Comparison of ENCODE assay signal across 10 mouse cellular contexts in genomic region chr19:46309651-46310305, GRCm38 (mm10). TPM values are rescaled to one million over a fixed set of nuclear protein-coding genes. Genes with fewer than 3 reads are reported as not detected.
A peak's percentile ranks its signal among the peaks of the same experiment; 100 is the strongest.
DNase-seq lines count a peak whose midpoint lies in the region; ATAC-seq lines count a peak whose summit lies in the region.
"Had no signal": no experiment of that assay in that cellular context is flagged by ENCODE, and none has a peak within 500 bp of the region (broad histone marks: within the 10 kb centered on the region; RNA-seq: fewer than 3 reads in every experiment).

No protein-coding gene starts in this region.

- H3K9ac ChIP-seq in forebrain, embryonic 15.5 days (replicated peaks): no peak overlapping the region
- peak overlapping the region; percentile 47; the same call in 1 of the 2 replicates for H3K9ac ChIP-seq in liver, embryonic 15.5 days

- no peak for DNase-seq in forebrain, embryonic 10.5 days (ENCODE audit: extremely low spot score, low spot score)
- peak; percentile 5 to 17 for DNase-seq in layer of hippocampus, postnatal 10 days (ENCODE audit: low spot score in 2 of 2)
- no peak for DNase-seq in layer of hippocampus, postnatal 14 days (ENCODE audit: low spot score in 2 of 2)
- DNase-seq in spleen, postnatal 4 days (ENCODE audit: low spot score in 2 of 2): peak; percentile 14 to 66
- no peak for DNase-seq in spleen, postnatal 36 days (ENCODE audit: low spot score in 2 of 2)
- DNase-seq in urinary bladder, postnatal 36 days (ENCODE audit: low spot score in 2 of 2): no peak
- DNase-seq: adrenal gland, adult 8-10 months had no signal

- 79% methylated on average over 21 of the region's 21 CpGs for WGBS in forebrain, embryonic 10.5 days
- 81% methylated on average over 21 of the region's 21 CpGs for WGBS in forebrain, embryonic 15.5 days
- WGBS in liver, embryonic 15.5 days (ENCODE audit: insufficient replicate concordance): 74% methylated on average over 21 of the region's 21 CpGs

- H3K9me3 ChIP-seq in forebrain, embryonic 10.5 days: no peaks in the 10 kb centered on the region
- H3K9me3 ChIP-seq in forebrain, embryonic 15.5 days: no peaks in the 10 kb centered on the region
- H3K9me3 ChIP-seq in liver, embryonic 15.5 days (replicated peaks): no peaks in the 10 kb centered on the region

- peak overlapping the region; percentile 53; the same call in 1 of the 2 replicates for H3K4me3 ChIP-seq in forebrain, embryonic 10.5 days
- H3K4me3 ChIP-seq in forebrain, embryonic 15.5 days: no peak overlapping the region
- H3K4me3 ChIP-seq in liver, embryonic 15.5 days (replicated peaks): no peak overlapping the region

- H3K27ac ChIP-seq in forebrain, embryonic 10.5 days: no peak overlapping the region
- no peak overlapping the region for H3K27ac ChIP-seq in forebrain, embryonic 15.5 days (replicated peaks)
- no peak overlapping the region for H3K27ac ChIP-seq in liver, embryonic 15.5 days (replicated peaks)
- H3K27ac ChIP-seq: kidney, postnatal 0 days had no signal

- peaks cover 89% of the 10 kb centered on the region for H3K27me3 ChIP-seq in forebrain, embryonic 10.5 days (ENCODE audit: poor library complexity, severe bottlenecking)
- H3K27me3 ChIP-seq in forebrain, embryonic 15.5 days: peaks cover 27% of the 10 kb centered on the region
- peaks cover 43% of the 10 kb centered on the region for H3K27me3 ChIP-seq in liver, embryonic 15.5 days

- no peak overlapping the region for H3K4me2 ChIP-seq in forebrain, embryonic 15.5 days (replicated peaks)
- no peak overlapping the region; the same call in 1 of the 2 replicates for H3K4me2 ChIP-seq in liver, embryonic 15.5 days

- ATAC-seq in forebrain, embryonic 15.5 days (replicated peaks): no peak
- no peak for ATAC-seq in liver, embryonic 15.5 days (ENCODE audit: insufficient read depth)

- H3K36me3 ChIP-seq in forebrain, embryonic 10.5 days (replicated peaks): peaks cover 23% of the 10 kb centered on the region; the same call in 1 of the 2 replicates
- H3K36me3 ChIP-seq in forebrain, embryonic 15.5 days: peaks cover 13% of the 10 kb centered on the region
- peaks cover 22% of the 10 kb centered on the region for H3K36me3 ChIP-seq in liver, embryonic 15.5 days (replicated peaks)

- peaks cover 40% of the 10 kb centered on the region for H3K4me1 ChIP-seq in forebrain, embryonic 10.5 days
- H3K4me1 ChIP-seq in forebrain, embryonic 15.5 days: peaks cover 24% of the 10 kb centered on the region
- peaks cover 62% of the 10 kb centered on the region for H3K4me1 ChIP-seq in liver, embryonic 15.5 days (replicated peaks)

RNA-seq across cellular contexts. Expression of gene Nfkb2, which starts 5.7 kb away (rescaled TPM):
- 3.8 and 3.9 TPM in 2 replicates for polyA plus RNA-seq in forebrain, embryonic 10.5 days (2016; fragmentation: Nextera tagmentation; extraction: Ambion mirVana)
- 1.9 and 2.2 TPM in 2 replicates for polyA plus RNA-seq in forebrain, embryonic 15.5 days (2015; fragmentation: Nextera tagmentation; extraction: Ambion mirVana)
- 1 to 10 TPM; 3.1 to 3.2 TPM for total RNA-seq in layer of hippocampus, postnatal 10 days (2021)
- total RNA-seq in layer of hippocampus, postnatal 14 days (2021): 1 to 10 TPM; 2.3 to 2.6 TPM
- polyA plus RNA-seq in liver, embryonic 15.5 days (2015; fragmentation: Nextera tagmentation; extraction: Ambion mirVana): 4.0 and 4.2 TPM in 2 replicates

RNA-seq across cellular contexts. Expression of gene Psd, which starts 17.2 kb away (rescaled TPM):
- polyA plus RNA-seq in forebrain, embryonic 10.5 days (2016; fragmentation: Nextera tagmentation; extraction: Ambion mirVana): 2.8 and 2.9 TPM in 2 replicates
- polyA plus RNA-seq in forebrain, embryonic 15.5 days (2015; fragmentation: Nextera tagmentation; extraction: Ambion mirVana): 78.2 and 79.9 TPM in 2 replicates
- 100 to 1,000 TPM; 686 to 714 TPM for total RNA-seq in layer of hippocampus, postnatal 10 days (2021)
- 100 to 1,000 TPM; 701 to 730 TPM for total RNA-seq in layer of hippocampus, postnatal 14 days (2021)
- polyA plus RNA-seq in liver, embryonic 15.5 days (2015; fragmentation: Nextera tagmentation; extraction: Ambion mirVana): 5.0 and 5.7 TPM in 2 replicates

RNA-seq across cellular contexts. Expression of gene Fbxl15, which starts 18.2 kb away (rescaled TPM):
- 17.9 and 18.0 TPM in 2 replicates for polyA plus RNA-seq in forebrain, embryonic 10.5 days (2016; fragmentation: Nextera tagmentation; extraction: Ambion mirVana)
- 37.5 and 40.2 TPM in 2 replicates for polyA plus RNA-seq in forebrain, embryonic 15.5 days (2015; fragmentation: Nextera tagmentation; extraction: Ambion mirVana)
- 10 to 100 TPM; 30.2 to 33.6 TPM for total RNA-seq in layer of hippocampus, postnatal 10 days (2021)
- total RNA-seq in layer of hippocampus, postnatal 14 days (2021): 10 to 100 TPM; 32.4 to 32.9 TPM
- 12.2 and 12.4 TPM in 2 replicates for polyA plus RNA-seq in liver, embryonic 15.5 days (2015; fragmentation: Nextera tagmentation; extraction: Ambion mirVana)

RNA-seq across cellular contexts. Expression of gene Cuedc2, which starts 28.7 kb away (rescaled TPM):
- polyA plus RNA-seq in forebrain, embryonic 10.5 days (2016; fragmentation: Nextera tagmentation; extraction: Ambion mirVana): 206 and 224 TPM in 2 replicates
- polyA plus RNA-seq in forebrain, embryonic 15.5 days (2015; fragmentation: Nextera tagmentation; extraction: Ambion mirVana): 351 and 362 TPM in 2 replicates
- 100 to 1,000 TPM; 173 to 178 TPM for total RNA-seq in layer of hippocampus, postnatal 10 days (2021)
- total RNA-seq in layer of hippocampus, postnatal 14 days (2021): 100 to 1,000 TPM; 156 to 162 TPM
- 73.0 and 82.8 TPM in 2 replicates for polyA plus RNA-seq in liver, embryonic 15.5 days (2015; fragmentation: Nextera tagmentation; extraction: Ambion mirVana)

RNA-seq across cellular contexts. Expression of gene Mfsd13a, which starts 31.1 kb away (rescaled TPM):
- polyA plus RNA-seq in forebrain, embryonic 10.5 days (2016; fragmentation: Nextera tagmentation; extraction: Ambion mirVana): 12.5 and 13.3 TPM in 2 replicates
- polyA plus RNA-seq in forebrain, embryonic 15.5 days (2015; fragmentation: Nextera tagmentation; extraction: Ambion mirVana): 8.7 and 9.3 TPM in 2 replicates
- 10 to 100 TPM; 24.4 to 26.4 TPM for total RNA-seq in layer of hippocampus, postnatal 10 days (2021)
- 10 to 100 TPM; 31.7 to 32.5 TPM for total RNA-seq in layer of hippocampus, postnatal 14 days (2021)
- 12.5 and 14.8 TPM in 2 replicates for polyA plus RNA-seq in liver, embryonic 15.5 days (2015; fragmentation: Nextera tagmentation; extraction: Ambion mirVana)

Comparison
In these comparisons a context has a peak if more than half of its experiments do, and no peak if none do; other contexts are left out.
1. DNase-seq: peak in layer of hippocampus, postnatal 10 days (2 of 2) and spleen, postnatal 4 days (2 of 2); none in forebrain, embryonic 10.5 days (single experiment), layer of hippocampus, postnatal 14 days (0 of 2), spleen, postnatal 36 days (0 of 2) and urinary bladder, postnatal 36 days (0 of 2).
2. RNA of gene Psd, which starts 17.2 kb away (polyA plus RNA-seq): 78.2 to 79.9 TPM in forebrain, embryonic 15.5 days; 5.0 to 5.7 TPM in liver, embryonic 15.5 days and 2.8 to 2.9 TPM in forebrain, embryonic 10.5 days; every median in the first group is over 10 times any median in the second.